Mouse (Mus musculus) liver, embryonic 15.5 days (tissue): ENCODE data around the gene Evc. TPM values are rescaled to one million over a fixed set of nuclear protein-coding genes. Genes with fewer than 3 reads are reported as not detected.

Source experiments
- ATAC-seq: fragments of 200-750 bp; cut with Nextera tagmentation; 2 replicates; pipeline ENCODE4 v1.8.0; 2017; ENCODE audit warnings: moderate number of reproducible peaks, mild to moderate bottlenecking, moderate library complexity; ENCODE audit not compliant: insufficient read depth
- H3K27ac ChIP-seq: fragments of 300-500 bp; sonication (generic); replicated peaks from 2 replicates; pipeline ENCODE4 v1.5.1; 2015; ENCODE audit warnings: mild to moderate bottlenecking, inconsistent platforms
- H3K27me3 ChIP-seq: fragments of 300-500 bp; sonication (generic); 2 replicates; pipeline ENCODE4 v1.6.1; 2015; ENCODE audit warnings: mild to moderate bottlenecking, inconsistent platforms
- H3K36me3 ChIP-seq: fragments of 300-500 bp; sonication (generic); replicated peaks from 2 replicates; pipeline ENCODE4 v1.6.1; 2015; ENCODE audit warnings: moderate library complexity, mild to moderate bottlenecking, inconsistent platforms
- H3K4me1 ChIP-seq: fragments of 300-500 bp; sonication (generic); replicated peaks from 2 replicates; pipeline ENCODE4 v1.6.1; 2015; ENCODE audit warnings: inconsistent platforms
- H3K4me2 ChIP-seq: fragments of 300-500 bp; sonication (generic); 2 replicates; pipeline ENCODE4 v1.6.1; 2015; ENCODE audit warnings: moderate library complexity, mild to moderate bottlenecking, inconsistent platforms
- H3K4me3 ChIP-seq: fragments of 300-500 bp; sonication (generic); replicated peaks from 2 replicates; pipeline ENCODE4 v1.5.1; 2015; ENCODE audit warnings: mild to moderate bottlenecking, inconsistent platforms
- H3K9ac ChIP-seq: fragments of 300-500 bp; sonication (generic); 2 replicates; pipeline ENCODE4 v1.6.1; 2015; ENCODE audit warnings: moderate library complexity, mild to moderate bottlenecking, inconsistent platforms
- H3K9me3 ChIP-seq: fragments of 300-500 bp; sonication (generic); replicated peaks from 2 replicates; pipeline ENCODE4 v1.6.1; 2016; ENCODE audit warnings: inconsistent platforms
- WGBS: fragments of 180-500 bp; shearing (Covaris S2); methylation state at CpG from one replicate; pipeline ENCODE4 v1.1.7; 2015; ENCODE audit warnings: mixed read lengths; ENCODE audit not compliant: insufficient replicate concordance; 5-methylcytosine and 5-hydroxymethylcytosine counted together
- polyA plus RNA-seq: library from polyadenylated mRNA; unstranded; fragments of >200 nt; fragmentation: Nextera tagmentation; extraction: Ambion mirVana; gene quantifications from 2 replicates; pipeline ENCODE4 v1.2.1, GENCODE M21; 2015

Gene Evc
- polyA plus RNA-seq, 1 experiment from 2014 or later = 1.0 TPM

DNA sequence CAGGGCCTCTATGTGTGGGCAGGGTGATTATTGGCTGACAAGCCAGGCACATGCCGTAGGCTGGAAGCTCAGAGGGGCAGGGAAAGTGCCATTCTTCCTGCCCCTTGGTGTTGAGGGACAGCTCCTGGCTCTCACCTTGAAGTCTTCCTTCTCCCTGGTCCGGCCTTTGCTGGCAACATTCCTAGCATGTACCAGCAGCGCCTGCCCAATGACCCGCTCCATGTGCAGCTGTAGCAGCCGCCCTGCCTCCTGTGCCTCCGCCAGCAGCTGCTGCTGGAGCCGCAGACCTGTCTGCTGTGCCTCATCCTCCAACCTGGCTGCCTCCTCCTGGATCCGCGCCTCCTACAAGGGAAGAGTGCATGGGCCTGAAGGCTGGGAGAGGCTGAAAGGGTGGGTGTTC is 26.7 kb downstream of the Evc start:
- H3K4me3 ChIP-seq = no peak overlapping the region
- no peaks in the 10 kb centered on the region for H3K9me3 ChIP-seq
- no peak for ATAC-seq
- WGBS = 70% methylated on average over 9 of the region's 9 CpGs
- H3K27ac ChIP-seq = no peak overlapping the region
- no peaks in the 10 kb centered on the region for H3K27me3 ChIP-seq
- no peak overlapping the region for H3K9ac ChIP-seq
- no peaks in the 10 kb centered on the region for H3K4me1 ChIP-seq
- H3K4me2 ChIP-seq = no peak overlapping the region
- H3K36me3 ChIP-seq = no peaks in the 10 kb centered on the region

DNA sequence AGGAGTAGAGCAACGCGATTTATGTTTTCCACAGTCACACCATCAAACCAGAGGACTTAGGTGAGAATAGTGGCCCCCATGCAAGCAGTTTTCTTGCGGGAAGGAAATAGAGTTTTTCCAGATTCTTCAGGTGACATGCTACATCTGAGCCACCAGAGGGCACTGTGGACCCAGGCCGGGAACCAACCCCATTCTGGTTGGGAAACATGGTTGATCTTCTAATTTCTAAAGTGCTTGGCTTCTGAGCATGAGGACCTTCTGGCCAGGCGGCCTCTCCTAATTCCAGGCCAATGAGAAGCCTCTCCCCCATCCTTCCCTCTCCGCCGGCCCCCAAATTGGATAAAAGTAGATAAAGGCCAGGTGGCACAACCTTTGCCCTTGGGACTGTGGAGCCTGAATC is 38.3 kb downstream of the Evc start:
- no peak for ATAC-seq
- H3K27me3 ChIP-seq = no peaks in the 10 kb centered on the region
- WGBS = 18% methylated on average over 7 of the region's 7 CpGs
- no peak overlapping the region for H3K4me3 ChIP-seq
- H3K36me3 ChIP-seq = no peaks in the 10 kb centered on the region
- H3K4me1 ChIP-seq = no peaks in the 10 kb centered on the region
- no peak overlapping the region for H3K9ac ChIP-seq
- H3K4me2 ChIP-seq = no peak overlapping the region
- no peak overlapping the region for H3K27ac ChIP-seq
- no peaks in the 10 kb centered on the region for H3K9me3 ChIP-seq

DNA sequence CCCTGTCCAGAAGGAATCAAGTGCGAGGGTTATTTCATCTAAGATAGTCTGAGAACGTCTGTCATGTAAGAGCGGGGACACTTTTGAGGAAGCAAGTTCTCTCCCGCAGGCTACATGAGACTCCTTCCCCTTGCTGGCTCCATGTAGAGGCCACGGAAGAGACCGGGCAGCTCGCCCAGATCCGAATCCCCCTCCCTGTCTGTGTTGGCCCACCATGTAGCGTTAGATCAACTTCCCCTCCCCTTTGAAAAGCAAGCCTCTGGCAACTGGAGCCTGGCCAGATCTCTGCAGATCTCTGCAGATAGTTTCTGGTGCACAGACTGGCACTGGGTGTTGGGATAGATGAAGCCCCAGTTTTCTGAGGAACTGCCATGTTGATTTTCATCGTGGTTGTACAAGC is 40.0 kb downstream of the Evc start:
- no peak overlapping the region for H3K4me2 ChIP-seq
- no peak for ATAC-seq
- H3K9me3 ChIP-seq = no peaks in the 10 kb centered on the region
- no peak overlapping the region for H3K4me3 ChIP-seq
- no peak overlapping the region for H3K9ac ChIP-seq
- no peak overlapping the region for H3K27ac ChIP-seq
- WGBS = 65% methylated on average over 10 of the region's 10 CpGs
- no peaks in the 10 kb centered on the region for H3K27me3 ChIP-seq
- H3K4me1 ChIP-seq = no peaks in the 10 kb centered on the region
- H3K36me3 ChIP-seq = no peaks in the 10 kb centered on the region

DNA sequence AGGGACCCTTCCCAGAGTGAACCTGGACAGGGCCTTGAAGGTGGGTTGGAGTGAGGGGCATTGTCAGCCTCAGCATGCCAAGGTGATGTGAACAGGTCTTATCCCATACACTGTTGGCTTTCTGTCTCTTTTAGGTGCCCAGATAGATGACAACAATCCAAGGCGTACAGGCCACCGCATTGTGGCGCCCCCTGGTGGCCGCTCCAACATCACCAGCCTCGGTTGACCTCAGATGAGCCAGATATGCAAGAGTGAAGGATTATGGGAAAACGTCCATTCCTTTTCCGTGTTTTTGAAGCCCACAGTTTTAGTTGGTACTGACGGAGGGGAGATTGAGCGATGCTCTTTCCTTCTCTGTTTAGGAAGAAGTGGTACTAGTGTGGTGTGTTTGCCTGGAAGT is 45.7 kb downstream of the Evc start:
- Histone ChIP-seq H3K4me3 (no peak overlapping the region), H3K36me3 (no peaks in the 10 kb centered on the region), H3K27me3 (no peaks in the 10 kb centered on the region), H3K27ac (no peak overlapping the region), H3K4me1 (no peaks in the 10 kb centered on the region), H3K9ac (no peak overlapping the region), H3K9me3 (no peaks in the 10 kb centered on the region), H3K4me2 (no peak overlapping the region)
- 44% methylated on average over 9 of the region's 9 CpGs for WGBS
- no peak for ATAC-seq

DNA sequence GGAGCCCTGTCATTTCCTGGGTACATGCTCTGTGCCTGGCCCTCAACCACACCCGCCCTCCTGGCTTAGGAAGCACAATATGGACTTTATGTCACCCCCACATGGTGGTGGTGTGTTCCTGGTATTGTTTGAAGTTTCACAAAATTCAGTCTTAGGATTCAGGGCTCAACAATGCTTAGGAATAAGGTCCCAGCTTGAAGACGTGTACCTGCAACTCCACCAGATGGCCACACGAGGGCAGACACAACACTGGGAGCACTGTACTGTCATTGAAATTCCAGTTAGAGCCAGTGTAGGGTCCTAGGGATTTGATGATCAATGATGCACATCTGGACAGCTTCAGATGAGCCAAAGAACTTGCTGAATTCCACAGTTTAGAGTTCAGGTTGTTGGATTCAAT is 47.5 kb downstream of the Evc start:
- WGBS = 11% methylated on average over 3 of the region's 3 CpGs
- Histone ChIP-seq H3K4me2 (no peak overlapping the region), H3K36me3 (no peaks in the 10 kb centered on the region), H3K4me1 (no peaks in the 10 kb centered on the region), H3K9me3 (no peaks in the 10 kb centered on the region), H3K4me3 (no peak overlapping the region), H3K27me3 (no peaks in the 10 kb centered on the region), H3K9ac (no peak overlapping the region), H3K27ac (no peak overlapping the region)
- ATAC-seq = no peak

DNA sequence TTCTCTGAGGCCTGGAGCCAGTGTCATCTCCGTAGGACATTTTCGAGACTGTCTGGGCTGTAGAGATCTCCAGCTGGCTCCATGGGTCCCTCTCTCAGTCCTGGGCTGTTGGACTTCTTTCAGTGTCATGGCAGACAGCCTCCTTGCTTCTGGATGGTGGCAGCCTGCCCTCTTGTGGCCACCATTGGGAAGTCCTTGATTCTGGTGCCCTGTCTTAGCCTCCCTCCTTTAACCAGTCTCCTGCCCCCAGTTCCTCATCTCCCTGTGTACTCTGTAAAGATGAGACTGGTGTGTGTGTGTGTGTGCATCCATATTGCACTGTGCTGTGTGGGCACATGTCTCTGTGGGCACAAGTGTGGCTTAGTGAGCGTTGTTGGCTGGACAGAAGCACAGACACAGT is 48.3 kb downstream of the Evc start:
- ATAC-seq = no peak
- H3K9ac ChIP-seq = no peak overlapping the region
- H3K4me1 ChIP-seq = no peaks in the 10 kb centered on the region
- H3K4me3 ChIP-seq = no peak overlapping the region
- no peaks in the 10 kb centered on the region for H3K27me3 ChIP-seq
- no peaks in the 10 kb centered on the region for H3K36me3 ChIP-seq
- H3K9me3 ChIP-seq = no peaks in the 10 kb centered on the region
- no peak overlapping the region for H3K4me2 ChIP-seq
- H3K27ac ChIP-seq = no peak overlapping the region
- WGBS = 49% methylated on average over 3 of the region's 3 CpGs

DNA sequence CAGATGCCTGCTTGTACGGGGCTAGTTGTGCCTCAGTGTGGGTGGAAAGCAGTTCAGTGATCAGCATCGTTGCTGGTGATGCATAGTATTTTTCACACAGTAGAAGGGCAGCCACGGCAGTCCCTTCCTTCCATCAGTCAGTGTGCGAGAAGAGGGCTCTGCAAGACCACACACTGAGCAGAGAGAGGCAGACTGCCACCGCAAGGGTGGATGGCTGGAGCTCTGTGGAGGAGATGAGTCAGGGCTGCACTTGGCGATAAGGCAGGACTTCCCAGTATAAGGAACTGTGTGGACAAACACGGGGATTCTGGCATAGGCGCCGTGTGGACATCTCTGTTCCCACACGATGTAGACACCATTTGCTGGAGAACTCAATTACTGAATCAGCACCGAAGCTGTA is 55.7 kb downstream of the Evc start:
- Histone ChIP-seq H3K9me3 (no peaks in the 10 kb centered on the region), H3K27me3 (no peaks in the 10 kb centered on the region), H3K4me1 (no peaks in the 10 kb centered on the region), H3K9ac (no peak overlapping the region), H3K27ac (no peak overlapping the region), H3K36me3 (no peaks in the 10 kb centered on the region), H3K4me2 (no peak overlapping the region), H3K4me3 (no peak overlapping the region)
- WGBS = 71% methylated on average over 11 of the region's 11 CpGs
- ATAC-seq = no peak

DNA sequence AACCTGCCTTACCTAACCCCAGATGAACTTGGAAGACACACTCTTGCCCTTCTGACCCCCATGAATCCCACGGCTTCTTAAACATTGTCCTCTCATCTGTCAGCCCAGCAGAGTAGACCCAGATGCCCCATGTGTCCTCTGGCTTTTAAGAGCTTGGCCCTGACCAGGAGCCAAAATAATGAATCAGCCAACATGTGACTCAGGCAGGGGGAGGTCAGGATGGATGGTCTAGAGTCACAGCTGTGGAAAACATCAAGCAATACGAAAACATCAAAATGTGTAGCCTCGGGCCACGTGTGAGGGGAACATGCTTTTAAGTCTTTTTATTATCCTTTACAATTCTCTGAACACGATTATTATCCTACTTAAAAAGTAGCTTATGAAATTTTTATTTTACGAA is 72.9 kb downstream of the Evc start:
- no peak for ATAC-seq
- WGBS = 47% methylated on average over 6 of the region's 6 CpGs

DNA sequence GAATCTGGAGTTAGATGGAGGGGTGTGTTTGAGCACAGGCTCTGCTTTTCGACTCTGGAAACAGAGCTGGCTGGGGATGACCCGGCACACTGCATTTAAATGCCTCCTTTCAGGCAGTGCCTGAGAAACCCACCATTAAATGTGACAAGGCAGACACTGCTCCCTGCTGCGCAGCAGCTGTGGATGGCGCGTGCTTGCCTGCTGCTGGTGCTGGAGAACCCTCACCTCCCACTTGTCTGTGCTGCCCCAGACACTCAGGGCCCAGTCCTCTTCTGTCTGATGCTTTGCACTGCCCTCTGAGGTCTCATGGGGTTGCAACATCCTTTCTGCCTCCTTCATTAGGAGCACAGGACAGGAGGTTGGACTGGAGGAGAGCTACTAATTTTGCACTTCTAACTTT is 75.0 kb downstream of the Evc start:
- H3K36me3 ChIP-seq = no peaks in the 10 kb centered on the region
- no peak overlapping the region for H3K9ac ChIP-seq
- WGBS = 62% methylated on average over 5 of the region's 5 CpGs
- no peak for ATAC-seq
- H3K4me1 ChIP-seq = no peaks in the 10 kb centered on the region
- H3K4me3 ChIP-seq = no peak overlapping the region
- no peak overlapping the region for H3K27ac ChIP-seq
- H3K4me2 ChIP-seq = no peak overlapping the region
- no peaks in the 10 kb centered on the region for H3K27me3 ChIP-seq
- no peaks in the 10 kb centered on the region for H3K9me3 ChIP-seq

More for the DNA sequence above, 72.9 kb downstream of the Evc start:
- no peak overlapping the region for H3K27ac ChIP-seq
- no peaks in the 10 kb centered on the region for H3K4me1 ChIP-seq
- H3K27me3 ChIP-seq = no peaks in the 10 kb centered on the region
- H3K4me3 ChIP-seq = no peak overlapping the region
- H3K4me2 ChIP-seq = no peak overlapping the region
- no peak overlapping the region for H3K9ac ChIP-seq
- no peaks in the 10 kb centered on the region for H3K36me3 ChIP-seq
- H3K9me3 ChIP-seq = no peaks in the 10 kb centered on the region

DNA sequence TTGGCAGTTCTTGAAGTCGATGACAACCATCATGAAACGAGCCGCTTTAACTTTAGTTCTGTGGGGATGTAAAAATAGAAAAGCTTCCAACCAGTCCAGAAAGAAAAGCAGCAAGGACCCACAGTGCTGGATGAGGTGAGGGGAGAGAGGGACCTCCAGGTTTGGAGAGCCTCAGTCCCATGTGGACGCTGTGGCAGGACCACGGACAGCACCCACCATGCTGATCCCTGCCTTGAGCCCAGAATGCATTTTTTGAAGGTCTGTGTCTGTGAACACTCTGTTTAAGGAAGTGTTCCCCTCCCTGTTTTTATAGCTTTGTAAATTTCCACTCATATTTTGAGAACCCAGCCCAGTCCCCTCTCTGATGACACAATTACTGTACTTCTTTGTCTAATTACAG is 79.5 kb downstream of the Evc start:
- Histone ChIP-seq H3K9me3 (no peaks in the 10 kb centered on the region), H3K4me1 (no peaks in the 10 kb centered on the region), H3K4me2 (no peak overlapping the region), H3K9ac (no peak overlapping the region), H3K4me3 (no peak overlapping the region), H3K27me3 (no peaks in the 10 kb centered on the region), H3K36me3 (no peaks in the 10 kb centered on the region), H3K27ac (no peak overlapping the region)
- 45% methylated on average over 5 of the region's 5 CpGs for WGBS
- no peak for ATAC-seq

DNA sequence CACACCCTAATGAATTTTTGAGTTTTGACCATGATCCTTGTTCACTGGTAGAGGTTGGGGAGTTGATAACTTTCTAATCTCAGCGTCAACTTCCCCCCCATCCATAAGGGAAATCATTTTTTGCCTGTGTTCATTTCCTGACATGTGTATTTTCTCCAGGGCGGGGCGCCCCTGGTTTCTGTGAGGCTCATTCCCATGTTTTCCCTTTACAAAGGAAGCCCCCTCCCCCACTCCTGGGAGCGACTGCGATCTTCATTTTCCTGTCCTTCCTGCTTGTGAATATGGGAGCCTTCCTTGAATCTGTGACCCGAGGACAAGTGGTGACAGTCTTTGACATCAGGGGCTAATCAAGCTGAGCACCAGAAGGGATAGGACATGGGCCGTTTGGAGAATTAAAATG is 79.9 kb downstream of the Evc start:
- Histone ChIP-seq H3K36me3 (no peaks in the 10 kb centered on the region), H3K27me3 (no peaks in the 10 kb centered on the region), H3K4me2 (no peak overlapping the region), H3K27ac (no peak overlapping the region), H3K9ac (no peak overlapping the region), H3K4me1 (no peaks in the 10 kb centered on the region), H3K4me3 (no peak overlapping the region), H3K9me3 (no peaks in the 10 kb centered on the region)
- no peak for ATAC-seq
- 40% methylated on average over 7 of the region's 7 CpGs for WGBS

DNA sequence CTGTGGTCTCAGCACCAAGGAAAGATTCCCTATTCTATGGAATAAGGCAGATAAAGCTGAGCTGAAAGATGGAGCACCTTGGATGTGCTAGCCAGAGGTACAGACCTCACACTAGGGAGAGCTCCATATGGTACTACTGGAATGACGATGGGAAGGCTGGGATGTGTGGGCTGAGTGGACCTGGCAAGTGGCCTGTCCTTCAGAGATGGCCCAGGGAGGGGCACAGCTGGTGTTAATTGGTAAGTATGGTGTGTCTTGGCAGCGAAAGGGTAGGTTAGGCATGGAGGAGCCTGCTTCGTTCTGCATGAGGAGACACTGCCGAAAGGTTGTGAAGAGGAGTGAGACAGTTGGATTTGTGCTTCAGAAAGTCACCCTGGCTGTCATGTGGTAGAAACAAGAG is 82.2 kb downstream of the Evc start:
- H3K9ac ChIP-seq = no peak overlapping the region
- no peak overlapping the region for H3K27ac ChIP-seq
- no peak for ATAC-seq
- WGBS = 57% methylated on average over 4 of the region's 4 CpGs
- H3K27me3 ChIP-seq = no peaks in the 10 kb centered on the region
- H3K4me3 ChIP-seq = no peak overlapping the region
- no peaks in the 10 kb centered on the region for H3K4me1 ChIP-seq
- H3K36me3 ChIP-seq = no peaks in the 10 kb centered on the region
- H3K4me2 ChIP-seq = no peak overlapping the region
- no peaks in the 10 kb centered on the region for H3K9me3 ChIP-seq
